Mouse (Mus musculus) left cerebral cortex, postnatal 36 days (tissue): Measurements from ENCODE around the gene Gm5128. TPM values are rescaled to one million over a fixed set of nuclear protein-coding genes. Genes with fewer than 3 reads are reported as not detected.
"Not testable (repeated sequence)": the region's sequence is repeated elsewhere in the genome, so short reads cannot be mapped to it uniquely, and the experiment has no call there.

Experiments used
- DNase-seq, 2 experiments: peaks; one replicate each; pipeline ENCODE4 v3.0.0; 2021 to 2022; ENCODE audit warnings: low spot score in 2 of 2, mixed read lengths in 1 of 2
- intact Hi-C: fragments of 180-260 bp; cut with DNase I; formaldehyde crosslinking; loops from one replicate; pipeline ENCODE4 v1.15.1; 2025
- total RNA-seq, 2 experiments: library from RNA; stranded (reverse); gene quantifications; 2 replicates each; pipeline ENCODE4 v1.2.3; 2021

Gm5128 gene
- total RNA-seq = not detected

DNA sequence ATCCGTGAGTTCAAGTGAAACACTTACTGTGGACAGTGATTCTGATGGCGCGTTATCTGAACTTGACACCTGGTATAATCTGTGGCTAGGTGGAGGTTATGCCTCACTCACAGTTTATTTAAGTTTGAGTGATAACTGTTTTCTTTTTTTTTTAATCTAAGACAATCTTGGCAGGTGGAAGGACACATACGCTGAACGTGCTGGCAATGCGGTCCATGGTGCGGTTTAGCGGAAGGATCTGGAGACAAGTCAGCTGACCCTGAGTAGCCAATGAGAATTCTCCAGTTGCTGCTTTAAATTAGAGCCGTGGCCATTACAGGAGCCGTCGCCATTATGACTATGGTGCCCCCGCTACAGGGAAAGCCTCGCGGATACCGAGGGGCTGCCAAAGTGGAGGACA is at the start of gene Gm5128:
Gene Gm5128 (plus strand): TSS at position 301 of the 400 bp plus-strand sequence.
- intact Hi-C loops, DNase-seq: not testable (repeated sequence)

- intact Hi-C loops = not testable (repeated sequence)
Observed at GRCm38 (mm10) chrX:135360685-135361084, 12.4 kb upstream of the Gm5128 start.

DNA sequence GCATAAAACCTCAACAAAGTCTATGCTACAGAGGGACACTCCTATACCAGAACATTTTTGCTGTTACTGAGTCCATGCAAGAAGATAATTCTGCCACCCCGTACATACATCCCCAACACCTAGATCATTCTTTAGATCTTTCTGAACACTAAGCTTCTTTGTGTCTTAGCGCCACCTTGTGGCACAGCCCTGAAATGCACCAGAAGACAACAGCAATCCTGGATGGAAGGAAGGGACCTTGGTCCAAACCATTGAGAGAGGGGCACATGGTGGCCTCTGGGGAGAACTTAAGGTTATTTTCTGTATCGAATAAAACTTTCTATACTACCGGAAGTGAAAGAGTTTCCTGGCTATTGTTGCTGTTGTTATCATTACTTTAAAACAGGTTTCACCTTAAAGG is 11.1 kb upstream of the Gm5128 start:
- intact Hi-C loops, DNase-seq: not testable (repeated sequence)

More at GRCm38 (mm10) chrX:135360685-135361084, 12.4 kb upstream of the Gm5128 start:
- DNase-seq = not testable (repeated sequence)

GRCm38 (mm10) chrX:135403578-135403977 is 30.5 kb downstream of the Gm5128 start:
- DNase-seq, intact Hi-C loops: not testable (repeated sequence)

- intact Hi-C loops = not testable (repeated sequence)
Observed at GRCm38 (mm10) chrX:135421203-135421602, 48.1 kb downstream of the Gm5128 start.

DNA sequence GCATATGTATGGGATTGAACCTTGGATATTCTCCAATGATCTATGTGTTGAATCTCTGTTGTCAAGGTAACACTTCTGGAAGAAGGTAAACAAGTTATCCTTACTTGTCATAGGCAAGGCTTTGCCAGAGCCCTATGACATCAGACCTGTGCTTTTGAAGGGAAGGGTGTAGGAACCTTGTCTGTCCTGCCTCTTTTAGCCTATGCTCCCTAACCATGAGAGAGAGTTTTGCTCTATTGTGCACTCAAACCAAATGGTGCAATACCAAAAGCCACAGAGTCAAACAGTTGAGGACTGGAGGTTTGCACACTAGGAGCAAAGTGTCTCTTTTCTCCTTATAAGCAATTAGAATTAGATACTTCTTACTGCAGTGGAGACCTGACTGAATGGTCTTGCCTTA is 48.7 kb downstream of the Gm5128 start:
- intact Hi-C loops, DNase-seq: not testable (repeated sequence)

More at GRCm38 (mm10) chrX:135421203-135421602, 48.1 kb downstream of the Gm5128 start:
- DNase-seq = not testable (repeated sequence)

GRCm38 (mm10) chrX:135422473-135422872 is 49.4 kb downstream of the Gm5128 start:
- intact Hi-C loops, DNase-seq: not testable (repeated sequence)

Other genes with a start within 250 kb of the Gm5128 start
- not detected for gene Gm15023, start 195.7 kb upstream of the Gm5128 start, total RNA-seq
- 100 to 1,000 TPM; 103 to 115 TPM for gene Tceal6, start 162.6 kb upstream of the Gm5128 start, total RNA-seq
- gene Pramel3, start 71.0 kb upstream of the Gm5128 start, total RNA-seq = not detected
- not detected for gene Gm7903, start 60.6 kb downstream of the Gm5128 start, total RNA-seq
- not detected for gene AV320801, start 121.3 kb downstream of the Gm5128 start, total RNA-seq
- gene Nxf7, start 225.5 kb downstream of the Gm5128 start, total RNA-seq = 1 to 10 TPM; 4.1 to 4.4 TPM